Mouse (Mus musculus): ENCODE results near the gene Srgap2.

- TF ChIP-seq CTCF (IDR thresholded peaks at IDR 0.05; ENCODE audit: low read depth, low read length) (no peak), POLR2A (IDR thresholded peaks at IDR 0.05; ENCODE audit: borderline replicate concordance, low read depth, low read length) (no peak)
Measured at GRCm38 (mm10) chr1:131569721-131570120, 42.6 kb upstream of the Srgap2 start.

All from bone marrow macrophage, adult 2 months (primary cell).